ENCODE assay signal across 8 mouse cellular contexts in the genomic region with DNA sequence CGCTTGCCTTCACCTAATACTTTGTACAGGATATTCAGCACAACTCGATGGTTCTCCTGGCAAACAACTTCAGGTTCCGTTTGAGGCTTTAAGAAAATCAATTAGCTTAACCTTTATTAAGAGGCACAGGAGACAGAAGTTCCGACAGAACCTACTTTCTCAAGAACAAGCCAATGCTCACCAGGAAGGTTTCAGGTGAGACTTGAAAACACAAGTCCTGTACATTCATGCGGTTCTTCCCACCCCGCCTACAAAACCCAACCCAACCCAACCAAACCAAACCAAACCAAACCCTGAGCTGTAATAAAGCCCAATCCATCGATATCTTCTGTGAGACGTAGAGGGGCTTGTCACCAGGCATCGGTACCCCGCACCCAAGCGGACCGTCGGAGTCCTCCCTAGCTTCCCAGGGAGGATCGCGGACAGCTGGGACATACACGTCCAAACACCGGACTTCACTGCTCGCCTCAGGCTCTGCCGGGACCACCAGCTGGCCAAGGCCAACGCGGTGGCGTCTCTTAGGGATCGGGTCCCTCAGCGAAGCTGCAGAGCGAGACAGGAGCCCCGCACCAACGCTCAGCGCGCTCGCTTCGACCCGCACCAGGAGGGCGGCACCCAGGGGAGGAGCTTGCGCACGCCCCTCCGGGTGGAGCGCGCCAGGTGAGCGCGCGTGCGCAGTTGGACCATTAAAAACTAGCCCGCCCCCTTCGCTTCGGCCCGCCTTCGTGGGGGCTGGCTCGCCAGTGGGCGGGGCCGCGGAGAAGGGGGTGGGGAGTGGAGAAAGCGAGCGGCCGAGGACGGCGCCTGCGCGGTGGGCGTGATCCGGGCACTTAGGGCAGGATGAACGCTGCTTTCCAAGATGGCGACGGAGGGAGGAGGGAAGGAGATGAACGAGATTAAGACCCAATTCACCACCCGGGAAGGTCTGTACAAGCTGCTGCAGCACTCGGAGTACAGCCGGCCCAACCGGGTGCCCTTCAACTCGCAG. TPM values are rescaled to one million over a fixed set of nuclear protein-coding genes. Genes with fewer than 3 reads are reported as not detected.
DNase-seq lines count a peak whose midpoint lies in the region; ATAC-seq lines count a peak whose summit lies in the region.

A gene (plus strand): TSS at position 775 of the 988 bp plus-strand sequence.

- peaks cover 2% of the 10 kb centered on the region; the same call in 1 of the 2 replicates for H3K9me3 ChIP-seq in megakaryocyte, embryonic 14.5 days

- peak; percentile 98 for DNase-seq in ZHBTc4 (ENCODE audit: low read depth, low spot score)
- peak; percentile 94 to 95 for DNase-seq in gastrocnemius, adult 8-10 months (ENCODE audit: low spot score in 2 of 2)
- peak; percentile 83 for DNase-seq in hindlimb bud, embryonic 11.5 days (ENCODE audit: extremely low spot score, low read depth, low spot score)
- DNase-seq in left cerebral cortex, adult 8-10 months (ENCODE audit: low spot score in 2 of 2), result peak; percentile 94 to 96
- peak; percentile 98 to 99 for DNase-seq in right cerebral cortex, postnatal 10 days (ENCODE audit: low spot score in 2 of 2)
- DNase-seq in urinary bladder, postnatal 25 days (ENCODE audit: low spot score), result peak; percentile 100

- ATAC-seq in common myeloid progenitor, adult 5-6 weeks (replicated peaks; ENCODE audit: low read depth, poor library complexity, severe bottlenecking), result peak; percentile 93

- H3K4me1 ChIP-seq in megakaryocyte, embryonic 14.5 days, result peaks cover 40% of the 10 kb centered on the region

- H3K27me3 ChIP-seq in megakaryocyte, embryonic 14.5 days (replicated peaks), result peaks cover 2% of the 10 kb centered on the region

- H3K36me3 ChIP-seq in megakaryocyte, embryonic 14.5 days (replicated peaks; ENCODE audit: low read length), result peaks cover 12% of the 10 kb centered on the region

- H3K4me3 ChIP-seq in megakaryocyte, embryonic 14.5 days (replicated peaks), result peak within 1 kb of the TSS; percentile 98

RNA-seq across cellular contexts. Expression of the gene that starts here (rescaled TPM):
- total RNA-seq in common myeloid progenitor, adult 5-6 weeks (2017), result 29.8 and 32.0 TPM in 2 replicates
- 10 to 100 TPM; 13.3 to 19.9 (median 15.9) TPM for total RNA-seq in gastrocnemius, adult 8-10 months (2022)
- total RNA-seq in left cerebral cortex, adult 8-10 months (2022), result 10 to 100 TPM; 44.9 to 50.4 (median 47.1) TPM
- polyA plus RNA-seq in megakaryocyte, embryonic 14.5 days (2012; ENCODE audit: insufficient read depth, low replicate concordance), result 13.1 and 45.3 TPM in 2 replicates

Comparison
In these comparisons a context has a peak if more than half of its experiments do, and no peak if none do; other contexts are left out.
1. Peak in every context shown above with its lines: DNase-seq, ATAC-seq and H3K4me3 ChIP-seq.